Mouse (Mus musculus) heart, embryonic 14.5 days (tissue): ENCODE data around the gene Myo1d. TPM values are rescaled to one million over a fixed set of nuclear protein-coding genes. Genes with fewer than 3 reads are reported as not detected.

Experiments used
- ATAC-seq: fragments of 200-750 bp; cut with Nextera tagmentation; 2 replicates; pipeline ENCODE4 v1.8.0; 2017; ENCODE audit warnings: low read depth, moderate TSS enrichment; ENCODE audit not compliant: insufficient number of reproducible peaks, insufficient read depth, low FRiP score
- H3K27ac ChIP-seq, 2 experiments: fragments of 200-500 bp in 1 of 2; fragments of 300-500 bp in 1 of 2; sonication (generic) in 1 of 2; replicated peaks in 1 of 2; 2 replicates each; pipeline ENCODE4 v1.5.1; 2012 to 2014; ENCODE audit warnings: low read depth in 2 of 2, low read length in 2 of 2, control low read depth in 1 of 2, mild to moderate bottlenecking in 1 of 2, mixed read lengths in 1 of 2; ENCODE audit not compliant: control insufficient read depth in 1 of 2, insufficient read depth in 1 of 2
- H3K27me3 ChIP-seq: fragments of 300-500 bp; sonication (generic); 2 replicates; pipeline ENCODE4 v1.6.1; 2014; ENCODE audit warnings: mild to moderate bottlenecking, low read length, control low read depth; ENCODE audit not compliant: control insufficient read depth, insufficient read depth
- H3K36me3 ChIP-seq: fragments of 300-500 bp; sonication (generic); 2 replicates; pipeline ENCODE4 v1.6.1; 2014; ENCODE audit warnings: mild to moderate bottlenecking, control low read depth, low read length, mixed read lengths; ENCODE audit not compliant: control insufficient read depth, insufficient read depth
- H3K4me1 ChIP-seq, 2 experiments: fragments of 200-500 bp in 1 of 2; fragments of 300-500 bp in 1 of 2; sonication (generic) in 1 of 2; 2 replicates each; pipeline ENCODE4 v1.6.1; 2012 to 2014; ENCODE audit warnings: low read length in 2 of 2, control low read depth in 1 of 2, mixed read lengths in 1 of 2; ENCODE audit not compliant: control insufficient read depth in 2 of 2, insufficient read depth in 2 of 2
- H3K4me2 ChIP-seq: fragments of 300-500 bp; sonication (generic); 2 replicates; pipeline ENCODE4 v1.6.1; 2014; ENCODE audit warnings: mild to moderate bottlenecking, low read length
- H3K4me3 ChIP-seq, 2 experiments: fragments of 200-500 bp in 1 of 2; fragments of 300-500 bp in 1 of 2; sonication (generic) in 1 of 2; 2 replicates each; pipeline ENCODE4 v1.5.1; 2012 to 2014; ENCODE audit warnings: low read length in 2 of 2, mild to moderate bottlenecking in 2 of 2, control low read depth in 1 of 2, low read depth in 1 of 2, moderate library complexity in 1 of 2; ENCODE audit not compliant: control insufficient read depth in 1 of 2, insufficient read depth in 1 of 2
- H3K9ac ChIP-seq: fragments of 300-500 bp; sonication (generic); 2 replicates; pipeline ENCODE4 v1.6.1; 2014; ENCODE audit warnings: mild to moderate bottlenecking, low read length
- H3K9me3 ChIP-seq: fragments of 300-500 bp; sonication (generic); 2 replicates; pipeline ENCODE4 v1.6.1; 2016; ENCODE audit warnings: low read length, control low read depth; ENCODE audit not compliant: control insufficient read depth
- WGBS: fragments of 180-500 bp; shearing (Covaris S2); extraction: QIAGEN DNeasy Blood & Tissue Kit; methylation state at CpG from one replicate; pipeline ENCODE4 v1.1.7; 2014; 5-methylcytosine and 5-hydroxymethylcytosine counted together
- polyA plus RNA-seq: library from polyadenylated mRNA; unstranded; fragments of >200 nt; fragmentation: Nextera tagmentation; extraction: Ambion mirVana; gene quantifications from 2 replicates; pipeline ENCODE4 v1.2.1, GENCODE M21; 2014

Myo1d gene
- polyA plus RNA-seq, 1 experiment from 2014 or later: 9.6 TPM

DNA sequence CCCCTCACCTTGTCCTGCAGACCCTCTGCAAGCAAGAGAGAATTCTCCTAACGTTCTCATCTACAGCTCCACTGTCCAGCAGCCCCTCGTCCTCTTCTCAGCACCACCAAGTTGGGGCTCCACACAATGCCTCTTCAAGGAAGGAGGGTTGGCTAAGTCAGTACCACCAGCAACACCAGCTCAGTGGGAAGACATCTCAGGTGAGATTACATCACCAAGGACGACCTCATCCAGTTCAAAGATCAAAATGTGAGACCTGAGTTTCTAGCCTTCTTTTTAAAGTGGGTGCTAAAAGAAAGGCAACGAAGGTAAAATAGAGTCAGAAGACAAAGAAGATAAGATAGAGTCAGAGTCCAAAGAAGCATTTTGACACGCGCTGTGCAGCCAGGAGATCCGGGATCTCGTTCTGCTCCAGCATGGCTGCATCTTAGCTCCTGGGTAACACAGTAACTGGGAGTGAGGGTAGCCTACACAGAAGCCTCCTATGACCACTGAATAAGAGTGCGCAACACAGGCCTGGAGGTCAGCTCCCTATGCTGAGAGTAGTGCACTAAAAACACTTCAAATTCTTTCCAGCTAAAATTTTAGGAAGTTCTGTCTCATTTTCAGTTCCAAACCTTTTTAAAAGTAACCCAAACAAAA lies 56.3 kb downstream of the Myo1d start:
- H3K9ac ChIP-seq: no peak overlapping the region
- 65% methylated on average over 9 of the region's 9 CpGs for WGBS
- H3K27ac ChIP-seq: no peak overlapping the region
- H3K4me1 ChIP-seq: no peaks in the 10 kb centered on the region
- no peak for ATAC-seq
- H3K27me3 ChIP-seq: no peaks in the 10 kb centered on the region
- no peaks in the 10 kb centered on the region for H3K9me3 ChIP-seq
- no peak overlapping the region for H3K4me3 ChIP-seq
- H3K36me3 ChIP-seq: no peaks in the 10 kb centered on the region
- no peak overlapping the region for H3K4me2 ChIP-seq

- no peaks in the 10 kb centered on the region for H3K27me3 ChIP-seq
- H3K4me1 ChIP-seq: no peaks in the 10 kb centered on the region
- H3K27ac ChIP-seq: no peak overlapping the region
- ATAC-seq: no peak
- H3K9ac ChIP-seq: no peak overlapping the region
- no peak overlapping the region for H3K4me3 ChIP-seq
- H3K36me3 ChIP-seq: no peaks in the 10 kb centered on the region
- 39% methylated on average over 1 of the region's 1 CpGs for WGBS
- H3K4me2 ChIP-seq: no peak overlapping the region
- no peaks in the 10 kb centered on the region for H3K9me3 ChIP-seq
Observed at GRCm38 (mm10) chr11:80719014-80719413, 60.8 kb downstream of the Myo1d start.

GRCm38 (mm10) chr11:80718036-80718435 lies 61.8 kb downstream of the Myo1d start:
- no peak for ATAC-seq
- no peaks in the 10 kb centered on the region for H3K4me1 ChIP-seq

DNA sequence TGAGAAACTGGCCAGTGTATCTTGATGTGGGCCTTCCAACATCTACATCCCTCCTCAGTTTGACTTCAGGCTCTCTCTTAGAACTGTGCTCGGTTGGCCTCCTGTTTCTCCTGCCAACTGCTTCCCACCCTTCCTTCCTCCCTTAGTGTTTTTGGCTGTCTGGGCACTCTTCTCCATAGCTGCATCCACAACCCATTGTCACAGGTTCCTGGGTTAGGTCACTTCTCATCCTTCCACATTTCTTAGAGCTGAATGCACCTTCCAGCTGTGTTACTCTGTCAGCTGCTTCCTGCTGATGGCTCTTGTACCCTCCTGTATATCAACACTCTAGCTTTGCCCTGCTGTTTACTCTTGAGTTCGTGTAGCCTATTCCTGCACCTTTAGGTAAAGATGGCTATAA lies 64.7 kb downstream of the Myo1d start:
- Histone ChIP-seq H3K27ac (no peak overlapping the region; a peak in 1 of 4 replicates), H3K4me1 (no peaks in the 10 kb centered on the region), H3K4me3 (no peak overlapping the region), H3K27me3 (no peaks in the 10 kb centered on the region), H3K36me3 (no peaks in the 10 kb centered on the region), H3K4me2 (no peak overlapping the region), H3K9ac (no peak overlapping the region), H3K9me3 (no peaks in the 10 kb centered on the region)
- no peak for ATAC-seq
- 57% methylated on average over 2 of the region's 2 CpGs for WGBS

More at GRCm38 (mm10) chr11:80718036-80718435, 61.8 kb downstream of the Myo1d start:
- Histone ChIP-seq H3K36me3 (no peaks in the 10 kb centered on the region), H3K4me2 (no peak overlapping the region), H3K9me3 (no peaks in the 10 kb centered on the region), H3K9ac (no peak overlapping the region), H3K27ac (no peak overlapping the region), H3K4me3 (no peak overlapping the region), H3K27me3 (no peaks in the 10 kb centered on the region)

DNA sequence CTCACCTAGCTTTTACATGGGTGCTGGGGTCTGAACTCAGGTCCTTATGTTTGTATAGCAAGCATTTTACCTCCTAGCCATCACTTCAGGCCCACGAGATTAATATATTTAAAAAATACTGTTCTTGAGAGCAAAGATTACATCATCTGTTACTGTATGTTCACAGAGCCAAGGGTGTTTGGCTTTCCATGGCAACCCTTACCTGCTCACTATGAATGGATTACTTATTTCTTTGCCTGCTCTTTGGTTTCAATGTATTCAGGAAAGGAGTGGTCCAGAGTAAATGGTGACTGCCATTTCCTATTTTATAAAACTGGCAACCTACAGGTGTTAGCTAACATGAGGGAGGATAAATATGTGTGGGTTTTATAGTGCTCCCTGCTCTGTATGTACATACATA lies 66.1 kb downstream of the Myo1d start:
- 63% methylated on average over 1 of the region's 1 CpGs for WGBS
- ATAC-seq: no peak
- no peak overlapping the region for H3K27ac ChIP-seq

GRCm38 (mm10) chr11:80712201-80712600 lies 67.6 kb downstream of the Myo1d start:
- H3K27ac ChIP-seq: no peak overlapping the region
- no peak for ATAC-seq
- no peaks in the 10 kb centered on the region for H3K9me3 ChIP-seq
- H3K36me3 ChIP-seq: no peaks in the 10 kb centered on the region
- H3K4me2 ChIP-seq: no peak overlapping the region
- no peak overlapping the region for H3K9ac ChIP-seq
- H3K27me3 ChIP-seq: no peaks in the 10 kb centered on the region
- peaks cover 0 to 3% of the 10 kb centered on the region in 2 experiments; a peak in 1 of 4 replicates for H3K4me1 ChIP-seq
- H3K4me3 ChIP-seq: no peak overlapping the region
- WGBS: 76% methylated on average over 3 of the region's 3 CpGs

More for the DNA sequence above, 66.1 kb downstream of the Myo1d start:
- no peaks in the 10 kb centered on the region for H3K4me1 ChIP-seq
- no peaks in the 10 kb centered on the region for H3K36me3 ChIP-seq
- no peak overlapping the region for H3K4me3 ChIP-seq
- H3K27me3 ChIP-seq: no peaks in the 10 kb centered on the region
- H3K9me3 ChIP-seq: no peaks in the 10 kb centered on the region
- H3K4me2 ChIP-seq: no peak overlapping the region
- H3K9ac ChIP-seq: no peak overlapping the region

GRCm38 (mm10) chr11:80711336-80711735 lies 68.5 kb downstream of the Myo1d start:
- no peaks in the 10 kb centered on the region for H3K9me3 ChIP-seq
- no peaks in the 10 kb centered on the region for H3K27me3 ChIP-seq
- no peak overlapping the region for H3K4me3 ChIP-seq
- peaks cover 0 to 3% of the 10 kb centered on the region in 2 experiments; a peak in 1 of 4 replicates for H3K4me1 ChIP-seq
- H3K4me2 ChIP-seq: no peak overlapping the region
- ATAC-seq: no peak
- H3K9ac ChIP-seq: no peak overlapping the region
- no peak overlapping the region for H3K27ac ChIP-seq
- 62% methylated on average over 6 of the region's 6 CpGs for WGBS
- H3K36me3 ChIP-seq: no peaks in the 10 kb centered on the region

DNA sequence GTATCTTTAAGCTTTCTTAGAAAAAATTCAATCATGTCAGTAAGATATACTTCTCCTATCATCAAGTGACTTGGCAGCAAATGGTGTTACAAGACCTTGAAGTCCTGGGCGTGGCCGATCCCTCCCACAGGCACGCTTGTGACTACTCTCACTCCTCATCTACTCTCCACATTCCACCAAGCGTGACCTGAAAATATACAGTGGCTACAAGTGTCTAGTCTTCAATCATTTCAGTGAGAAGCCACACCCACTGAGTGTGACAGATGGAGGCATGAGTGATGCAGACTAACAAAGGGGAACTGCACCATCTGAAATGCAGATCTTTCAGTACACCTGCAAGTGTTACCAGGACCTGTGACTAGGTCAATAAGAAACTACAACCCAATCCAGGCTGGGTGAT lies 79.2 kb downstream of the Myo1d start:
- Histone ChIP-seq H3K9ac (no peak overlapping the region), H3K36me3 (no peaks in the 10 kb centered on the region), H3K4me3 (no peak overlapping the region), H3K4me2 (no peak overlapping the region), H3K27ac (no peak overlapping the region), H3K4me1 (peaks cover 0 to 3% of the 10 kb centered on the region in 2 experiments; a peak in 2 of 4 replicates), H3K9me3 (no peaks in the 10 kb centered on the region), H3K27me3 (no peaks in the 10 kb centered on the region)
- WGBS: 48% methylated on average over 4 of the region's 4 CpGs
- no peak for ATAC-seq
